Mouse (Mus musculus) intestine, postnatal 0 days (tissue): ENCODE data around the gene Bco1. TPM values are rescaled to one million over a fixed set of nuclear protein-coding genes. Genes with fewer than 3 reads are reported as not detected.

Experiments
- ATAC-seq: fragments of 200-750 bp; cut with Nextera tagmentation; 2 replicates; pipeline ENCODE4 v1.8.0; 2017; ENCODE audit warnings: mild to moderate bottlenecking, moderate TSS enrichment, moderate library complexity
- H3K27ac ChIP-seq: fragments of 300-500 bp; sonication (generic); 2 replicates; pipeline ENCODE4 v1.5.1; 2014; ENCODE audit warnings: mild to moderate bottlenecking, low read depth, low read length, moderate library complexity
- H3K27me3 ChIP-seq: fragments of 300-500 bp; sonication (generic); replicated peaks from 2 replicates; pipeline ENCODE4 v1.6.1; 2014; ENCODE audit warnings: low read length, mixed read lengths; ENCODE audit not compliant: control insufficient read depth, insufficient read depth
- H3K36me3 ChIP-seq: fragments of 300-500 bp; sonication (generic); 2 replicates; pipeline ENCODE4 v1.6.1; 2014; ENCODE audit warnings: mild to moderate bottlenecking, moderate library complexity; ENCODE audit not compliant: control insufficient read depth, insufficient read depth
- H3K4me1 ChIP-seq: fragments of 300-500 bp; sonication (generic); replicated peaks from 2 replicates; pipeline ENCODE4 v1.6.1; 2014; ENCODE audit warnings: antibody characterized with exemption, low read length, mixed read lengths; ENCODE audit not compliant: control insufficient read depth, insufficient read depth
- H3K4me2 ChIP-seq: fragments of 300-500 bp; sonication (generic); replicated peaks from 2 replicates; pipeline ENCODE4 v1.6.1; 2014; ENCODE audit warnings: low read depth, mild to moderate bottlenecking, moderate library complexity
- H3K4me3 ChIP-seq: fragments of 300-500 bp; sonication (generic); 2 replicates; pipeline ENCODE4 v1.5.1; 2014; ENCODE audit warnings: low read depth, low read length
- H3K9ac ChIP-seq: fragments of 300-500 bp; sonication (generic); 2 replicates; pipeline ENCODE4 v1.6.1; 2014; ENCODE audit warnings: mild to moderate bottlenecking, low read depth, low read length
- H3K9me3 ChIP-seq: fragments of 300-500 bp; sonication (generic); 2 replicates; pipeline ENCODE4 v1.6.1; 2016; ENCODE audit warnings: mixed run types; ENCODE audit not compliant: control insufficient read depth
- CTCF ChIP-seq: sonication (generic); IDR thresholded peaks from 2 replicates; pipeline ENCODE4 v1.5.1; 2016; ENCODE audit warnings: low read depth, mild to moderate bottlenecking, control low read depth, antibody characterized with exemption, moderate library complexity
- WGBS: fragments of 180-500 bp; shearing (Covaris S2); extraction: QIAGEN DNeasy Blood & Tissue Kit; methylation state at CpG from one replicate; pipeline ENCODE4 v1.1.7; 2014; 5-methylcytosine and 5-hydroxymethylcytosine counted together
- polyA plus RNA-seq: library from polyadenylated mRNA; unstranded; fragments of >200 nt; fragmentation: Nextera tagmentation; extraction: Ambion mirVana; gene quantifications from 2 replicates; pipeline ENCODE4 v1.2.1, GENCODE M21; 2015

Gene Bco1
- polyA plus RNA-seq, 1 experiment from 2014 or later, result 0.55 TPM

GRCm38 (mm10) chr8:117172904-117173303, 77.2 kb downstream of the Bco1 start:
- Histone ChIP-seq H3K4me1 (0 out of 2 replicates have a peak, but pooled peaks cover 3% of the 10 kb centered on the region), H3K27me3 (no peaks in the 10 kb centered on the region), H3K4me3 (no peak overlapping the region), H3K9ac (no peak overlapping the region), H3K27ac (no peak overlapping the region), H3K36me3 (peaks cover 8% of the 10 kb centered on the region; the same call in 1 of the 2 replicates), H3K4me2 (no peak overlapping the region), H3K9me3 (no peaks in the 10 kb centered on the region)
- ATAC-seq, result no peak
- TF ChIP-seq CTCF, result peak; percentile 53
- WGBS, result 29% methylated on average over 7 of the region's 7 CpGs

DNA sequence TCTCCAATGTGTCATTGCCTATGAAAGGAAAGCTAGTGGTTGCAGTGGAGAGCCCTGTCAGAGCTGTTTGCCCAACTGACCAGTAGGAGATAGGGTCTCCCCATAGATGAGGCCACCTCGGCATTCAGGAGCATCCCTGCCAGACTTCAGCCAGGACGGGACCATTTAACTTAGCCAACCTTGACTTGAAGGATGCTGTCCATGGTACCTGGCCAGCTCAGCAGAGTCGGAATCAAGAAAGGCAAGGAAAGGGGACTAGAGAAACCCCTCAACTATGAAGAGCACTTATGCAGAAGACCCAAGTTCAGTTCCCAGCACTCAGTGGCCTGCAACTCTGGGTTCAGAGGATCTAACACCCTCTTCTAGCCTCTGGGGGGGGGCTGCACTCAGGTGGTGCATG, 78.0 kb downstream of the Bco1 start:
- Histone ChIP-seq H3K27ac (no peak overlapping the region), H3K4me2 (no peak overlapping the region), H3K4me3 (no peak overlapping the region), H3K9me3 (no peaks in the 10 kb centered on the region), H3K4me1 (0 out of 2 replicates have a peak, but pooled peaks cover 3% of the 10 kb centered on the region), H3K27me3 (no peaks in the 10 kb centered on the region), H3K36me3 (peaks cover 8% of the 10 kb centered on the region; the same call in 1 of the 2 replicates), H3K9ac (no peak overlapping the region)
- no peak for ATAC-seq
- 78% methylated on average over 3 of the region's 3 CpGs for WGBS
- no peak for TF ChIP-seq CTCF

DNA sequence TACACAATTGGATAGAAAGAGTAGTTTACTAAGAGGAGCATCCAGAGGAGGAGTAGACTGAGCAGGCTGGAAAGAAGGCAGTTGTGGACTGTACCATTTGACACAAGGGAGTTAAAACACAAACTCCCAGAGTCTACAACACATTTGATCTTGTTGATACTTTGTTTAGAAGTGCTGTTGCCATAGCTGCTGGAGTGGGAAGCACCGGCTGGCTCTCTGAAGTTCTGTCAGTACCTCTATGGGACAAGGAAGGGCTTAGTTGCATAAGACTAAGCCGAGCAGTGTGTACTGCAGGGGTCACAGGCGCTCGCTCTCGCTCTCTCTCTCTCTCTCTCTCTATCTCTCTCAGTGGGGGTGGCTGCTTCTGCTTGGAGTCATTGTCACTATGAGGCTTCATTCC, 78.9 kb downstream of the Bco1 start:
- H3K36me3 ChIP-seq, result peaks cover 8% of the 10 kb centered on the region; the same call in 1 of the 2 replicates

DNA sequence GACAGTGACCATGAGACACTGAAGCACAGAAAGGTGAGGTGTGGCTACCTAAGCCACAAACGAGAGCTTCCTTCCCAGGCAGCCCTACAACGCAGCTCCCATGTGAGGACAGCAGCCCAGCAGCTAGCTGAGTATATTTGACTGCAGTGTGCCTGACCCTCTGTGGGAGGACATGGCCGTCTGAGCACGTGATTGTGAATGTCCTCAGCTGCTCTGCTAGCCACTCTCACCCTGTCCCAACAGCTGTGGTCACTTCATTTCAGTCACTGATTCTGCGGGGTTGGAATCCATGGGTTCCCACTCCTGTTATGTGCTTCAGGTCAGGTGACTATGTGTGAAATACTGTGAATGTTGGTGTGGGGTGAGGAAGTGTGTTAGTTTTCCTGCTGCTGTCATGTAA, 80.7 kb downstream of the Bco1 start:
- ATAC-seq, result no peak
- WGBS, result 74% methylated on average over 5 of the region's 5 CpGs

More for the DNA sequence above, 78.9 kb downstream of the Bco1 start:
- Histone ChIP-seq H3K27me3 (no peaks in the 10 kb centered on the region), H3K9ac (no peak overlapping the region), H3K4me1 (0 out of 2 replicates have a peak, but pooled peaks cover 3% of the 10 kb centered on the region), H3K27ac (no peak overlapping the region), H3K4me3 (no peak overlapping the region), H3K9me3 (no peaks in the 10 kb centered on the region), H3K4me2 (no peak overlapping the region)
- no peak for TF ChIP-seq CTCF
- WGBS, result 90% methylated on average over 5 of the region's 5 CpGs
- ATAC-seq, result no peak

GRCm38 (mm10) chr8:117177236-117177635, 81.6 kb downstream of the Bco1 start:
- H3K27me3 ChIP-seq, result no peaks in the 10 kb centered on the region
- no peak for ATAC-seq
- no peaks in the 10 kb centered on the region for H3K9me3 ChIP-seq
- H3K36me3 ChIP-seq, result peaks cover 8% of the 10 kb centered on the region; the same call in 1 of the 2 replicates
- H3K4me2 ChIP-seq, result no peak overlapping the region
- H3K4me1 ChIP-seq, result 0 out of 2 replicates have a peak, but pooled peaks cover 3% of the 10 kb centered on the region
- H3K9ac ChIP-seq, result no peak overlapping the region
- no peak overlapping the region for H3K4me3 ChIP-seq
- WGBS, result 73% methylated on average over 7 of the region's 7 CpGs
- no peak for TF ChIP-seq CTCF
- no peak overlapping the region for H3K27ac ChIP-seq

More for the DNA sequence above, 80.7 kb downstream of the Bco1 start:
- no peak overlapping the region for H3K4me3 ChIP-seq
- H3K27me3 ChIP-seq, result no peaks in the 10 kb centered on the region
- peaks cover 8% of the 10 kb centered on the region; the same call in 1 of the 2 replicates for H3K36me3 ChIP-seq
- H3K4me2 ChIP-seq, result no peak overlapping the region
- TF ChIP-seq CTCF, result no peak
- no peak overlapping the region for H3K27ac ChIP-seq
- H3K9ac ChIP-seq, result no peak overlapping the region
- no peaks in the 10 kb centered on the region for H3K9me3 ChIP-seq
- 0 out of 2 replicates have a peak, but pooled peaks cover 3% of the 10 kb centered on the region for H3K4me1 ChIP-seq

DNA sequence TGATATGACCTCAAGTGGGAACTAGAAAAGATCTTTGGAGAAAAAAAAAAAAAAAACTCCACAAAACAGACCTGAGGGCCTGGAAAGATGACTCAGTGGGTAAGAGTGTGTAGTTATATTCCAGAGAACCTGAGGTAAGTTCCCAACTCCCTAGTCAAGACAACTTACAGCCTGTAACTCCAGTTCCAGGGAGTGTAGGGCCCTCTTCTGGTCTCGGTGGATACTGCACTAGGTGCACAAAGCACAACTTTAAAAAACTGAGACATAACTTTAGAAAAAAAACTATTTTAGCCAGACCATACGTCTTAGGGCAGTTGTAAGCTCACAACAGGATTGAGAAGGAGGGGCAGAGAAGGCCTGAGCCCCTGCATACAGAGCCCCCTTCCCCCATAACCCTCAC, 82.4 kb downstream of the Bco1 start:
- ATAC-seq, result no peak
- Histone ChIP-seq H3K27me3 (no peaks in the 10 kb centered on the region), H3K4me3 (no peak overlapping the region), H3K27ac (no peak overlapping the region), H3K36me3 (peaks cover 11% of the 10 kb centered on the region; the same call in 1 of the 2 replicates), H3K9me3 (no peaks in the 10 kb centered on the region), H3K4me2 (no peak overlapping the region), H3K9ac (no peak overlapping the region), H3K4me1 (no peaks in the 10 kb centered on the region)
- 85% methylated on average over 2 of the region's 2 CpGs for WGBS
- TF ChIP-seq CTCF, result peak; percentile 42
